In the genomic region with DNA sequence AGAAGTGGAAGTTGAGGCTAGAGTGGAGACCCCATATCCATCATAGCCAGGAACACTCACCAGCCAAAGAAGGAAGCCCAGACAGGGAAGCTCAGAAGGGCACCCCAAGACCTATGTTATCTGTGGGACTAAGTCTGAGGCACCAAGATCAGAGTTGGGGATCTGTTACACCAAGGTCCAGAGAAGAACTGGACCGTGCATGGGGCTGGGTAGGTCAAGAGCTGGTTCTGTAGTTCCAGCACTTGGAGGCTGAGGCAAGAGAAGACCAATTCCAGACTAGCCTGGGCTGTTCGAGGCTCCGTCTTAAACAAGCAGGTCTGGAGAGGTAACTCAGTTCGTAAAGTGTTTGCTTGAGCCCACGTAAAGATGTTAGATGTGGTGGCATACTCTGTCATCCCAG, we compare ENCODE assay signal across 15 mouse cellular contexts. TPM values are rescaled to one million over a fixed set of nuclear protein-coding genes. Genes with fewer than 3 reads are reported as not detected.
DNase-seq lines count a peak whose midpoint lies in the region; ATAC-seq and TF ChIP-seq lines count a peak whose summit lies in the region.
"Had no signal": no experiment of that assay in that cellular context is flagged by ENCODE, and none has a peak within 500 bp of the region (broad histone marks: within the 10 kb centered on the region; RNA-seq: fewer than 3 reads in every experiment).

No protein-coding gene starts in this region.

- H3K9me3 ChIP-seq in forebrain, embryonic 11.5 days (ENCODE audit: control insufficient read depth, low read length): no peaks in the 10 kb centered on the region
- no peaks in the 10 kb centered on the region for H3K9me3 ChIP-seq in forebrain, embryonic 15.5 days
- no peaks in the 10 kb centered on the region for H3K9me3 ChIP-seq in heart, embryonic 15.5 days (replicated peaks)
- H3K9me3 ChIP-seq: midbrain, embryonic 12.5 days; neural tube, embryonic 15.5 days had no signal

- no peak overlapping the region for H3K4me3 ChIP-seq in forebrain, embryonic 11.5 days (ENCODE audit: low read depth, low read length)
- H3K4me3 ChIP-seq in forebrain, embryonic 15.5 days: no peak overlapping the region
- H3K4me3 ChIP-seq in layer of hippocampus, adult 2 months: no peak overlapping the region
- no peak overlapping the region for H3K4me3 ChIP-seq in heart, embryonic 15.5 days
- peak overlapping the region; percentile 83; the same call in 1 of the 2 replicates for H3K4me3 ChIP-seq in macrophage (ENCODE audit: inconsistent target)
- H3K4me3 ChIP-seq: midbrain, embryonic 12.5 days; neural tube, embryonic 15.5 days had no signal

- no peak overlapping the region for H3K9ac ChIP-seq in forebrain, embryonic 11.5 days (ENCODE audit: low read length)
- no peak overlapping the region for H3K9ac ChIP-seq in forebrain, embryonic 15.5 days (replicated peaks)
- H3K9ac ChIP-seq in heart, embryonic 15.5 days: 0 out of 2 replicates have a peak overlapping the region, but pooled peaks have one; percentile 79
- H3K9ac ChIP-seq: neural tube, embryonic 15.5 days had no signal

- DNase-seq in forebrain, embryonic 11.5 days (ENCODE audit: low spot score): no peak
- no peak for DNase-seq in layer of hippocampus, adult 2 months (ENCODE audit: low spot score in 2 of 2)
- DNase-seq in layer of hippocampus, postnatal 14 days (ENCODE audit: low spot score in 2 of 2): no peak
- no peak for DNase-seq in yolk sac, embryonic 10.5 days (ENCODE audit: low spot score)
- DNase-seq in frontal cortex, postnatal 10 days (ENCODE audit: low spot score in 2 of 2): no peak
- DNase-seq: cerebellum, postnatal 10 days had no signal

- H3K27ac ChIP-seq in forebrain, embryonic 11.5 days (ENCODE audit: low read depth, low read length): no peak overlapping the region
- no peak overlapping the region for H3K27ac ChIP-seq in forebrain, embryonic 15.5 days (replicated peaks)
- peak overlapping the region; percentile 41; the same call in 1 of the 2 replicates for H3K27ac ChIP-seq in layer of hippocampus, adult 2 months
- H3K27ac ChIP-seq in heart, embryonic 15.5 days: peak overlapping the region; percentile 85
- peak overlapping the region; percentile 72 for H3K27ac ChIP-seq in macrophage
- H3K27ac ChIP-seq: midbrain, embryonic 12.5 days; neural tube, embryonic 15.5 days had no signal

- no peak for ATAC-seq in forebrain, embryonic 11.5 days (replicated peaks; ENCODE audit: low FRiP score)
- no peak for ATAC-seq in forebrain, embryonic 15.5 days (replicated peaks)
- ATAC-seq in heart, embryonic 15.5 days (replicated peaks; ENCODE audit: insufficient number of reproducible peaks, insufficient read depth, low FRiP score, low read depth): no peak

- peak overlapping the region; percentile 2; the same call in 1 of the 2 replicates for H3K4me2 ChIP-seq in forebrain, embryonic 11.5 days (ENCODE audit: low read depth, low read length, severe bottlenecking)
- no peak overlapping the region for H3K4me2 ChIP-seq in forebrain, embryonic 15.5 days (replicated peaks)
- peak overlapping the region; percentile 97 for H3K4me2 ChIP-seq in heart, embryonic 15.5 days
- H3K4me2 ChIP-seq: midbrain, embryonic 12.5 days had no signal

- TF ChIP-seq CTCF in layer of hippocampus, adult 2 months (conservative IDR thresholded peaks at IDR 0.05): no peak

- WGBS in forebrain, embryonic 11.5 days: 89% methylated on average over 5 of the region's 5 CpGs
- WGBS in forebrain, embryonic 15.5 days: 89% methylated on average over 5 of the region's 5 CpGs
- 85% methylated on average over 5 of the region's 5 CpGs for WGBS in heart, embryonic 15.5 days
- 77% methylated on average over 5 of the region's 5 CpGs for WGBS in macrophage (ENCODE audit: missing documents)

- peaks cover 27% of the 10 kb centered on the region for H3K4me1 ChIP-seq in forebrain, embryonic 11.5 days (replicated peaks; ENCODE audit: control insufficient read depth, insufficient read depth, low read length)
- H3K4me1 ChIP-seq in forebrain, embryonic 15.5 days: peaks cover 59% of the 10 kb centered on the region
- H3K4me1 ChIP-seq in heart, embryonic 15.5 days (replicated peaks): peaks cover 73% of the 10 kb centered on the region

- H3K79me2 ChIP-seq in macrophage (ENCODE audit: inconsistent target): peaks cover 75% of the 10 kb centered on the region

- H3K27me3 ChIP-seq in forebrain, embryonic 11.5 days (ENCODE audit: control insufficient read depth, insufficient read depth, low read length): no peaks in the 10 kb centered on the region
- H3K27me3 ChIP-seq in forebrain, embryonic 15.5 days: no peaks in the 10 kb centered on the region
- H3K27me3 ChIP-seq in heart, embryonic 15.5 days: no peaks in the 10 kb centered on the region
- H3K27me3 ChIP-seq: neural tube, embryonic 15.5 days had no signal

- H3K36me3 ChIP-seq in forebrain, embryonic 11.5 days (ENCODE audit: control insufficient read depth, insufficient read depth, low read length): no peaks in the 10 kb centered on the region
- no peaks in the 10 kb centered on the region for H3K36me3 ChIP-seq in forebrain, embryonic 15.5 days
- peaks cover 2% of the 10 kb centered on the region; the same call in 1 of the 2 replicates for H3K36me3 ChIP-seq in heart, embryonic 15.5 days
- H3K36me3 ChIP-seq in macrophage (ENCODE audit: inconsistent target): peaks cover 15% of the 10 kb centered on the region; the same call in 1 of the 2 replicates
- H3K36me3 ChIP-seq: neural tube, embryonic 15.5 days had no signal

RNA-seq across cellular contexts. Expression of a gene that starts 2.8 kb away (rescaled TPM):
- 7.5 and 8.3 TPM in 2 replicates for polyA plus RNA-seq in forebrain, embryonic 11.5 days (2014; fragmentation: Nextera tagmentation; extraction: Ambion mirVana)
- 18.7 and 20.6 TPM in 2 replicates for polyA plus RNA-seq in forebrain, embryonic 15.5 days (2015; fragmentation: Nextera tagmentation; extraction: Ambion mirVana)
- 1 to 10 TPM; 9.2 to 9.9 TPM for total RNA-seq in layer of hippocampus, adult 2 months (2021)
- 10 to 100 TPM in 1 of 2 experiments, 1 to 10 TPM in 1; 9.4 to 10.4 TPM for total RNA-seq in layer of hippocampus, postnatal 14 days (2021)
- polyA plus RNA-seq in heart, embryonic 15.5 days (2015; fragmentation: Nextera tagmentation; extraction: Ambion mirVana): 19.1 and 23.0 TPM in 2 replicates
- 100 to 1,000 TPM in 1 of 26 experiments, 10 to 100 TPM in 25; 23.0 to 116 (median 37.1) TPM for total RNA-seq in macrophage (2018; cell fraction: chromatin; rRNA removed)
- total RNA-seq in macrophage (2018; cell fraction: cytosol; rRNA removed): 10 to 100 TPM; 22.0 to 77.2 (median 26.9) TPM
- 100 to 1,000 TPM in 1 of 26 experiments, 10 to 100 TPM in 25; 29.3 to 101 (median 41.7) TPM for total RNA-seq in macrophage (2018; cell fraction: nucleus; rRNA removed)
- 20.1 to 25.2 TPM (median 22.3 TPM) in 3 replicates for polyA plus RNA-seq in macrophage (2018)

RNA-seq across cellular contexts. Expression of a gene that starts 18.7 kb away (rescaled TPM):
- polyA plus RNA-seq in forebrain, embryonic 11.5 days (2014; fragmentation: Nextera tagmentation; extraction: Ambion mirVana): 40.5 and 42.0 TPM in 2 replicates
- polyA plus RNA-seq in forebrain, embryonic 15.5 days (2015; fragmentation: Nextera tagmentation; extraction: Ambion mirVana): 27.1 and 31.1 TPM in 2 replicates
- 100 to 1,000 TPM in 1 of 2 experiments, 10 to 100 TPM in 1; 94.7 to 103 TPM for total RNA-seq in layer of hippocampus, adult 2 months (2021)
- total RNA-seq in layer of hippocampus, postnatal 14 days (2021): 10 to 100 TPM; 83.6 to 97.2 TPM
- 12.6 and 20.6 TPM in 2 replicates for polyA plus RNA-seq in heart, embryonic 15.5 days (2015; fragmentation: Nextera tagmentation; extraction: Ambion mirVana)
- total RNA-seq in macrophage (2018; cell fraction: chromatin; rRNA removed): 100 to 1,000 TPM in 12 of 26 experiments, 10 to 100 TPM in 14; 35.7 to 154 (median 94.9) TPM
- total RNA-seq in macrophage (2018; cell fraction: cytosol; rRNA removed): 10 to 100 TPM; 10.3 to 26.7 (median 18.2) TPM
- 10 to 100 TPM; 18.8 to 86.4 (median 44.8) TPM for total RNA-seq in macrophage (2018; cell fraction: nucleus; rRNA removed)
- polyA plus RNA-seq in macrophage (2018): 14.7 to 19.1 TPM (median 17.1 TPM) in 3 replicates

RNA-seq across cellular contexts. Expression of a gene that starts 25.6 kb away (rescaled TPM):
- polyA plus RNA-seq in forebrain, embryonic 11.5 days (2014; fragmentation: Nextera tagmentation; extraction: Ambion mirVana): 1.1 TPM in 2 replicates
- polyA plus RNA-seq in forebrain, embryonic 15.5 days (2015; fragmentation: Nextera tagmentation; extraction: Ambion mirVana): 0.06 and 0.08 TPM in 2 replicates
- total RNA-seq in layer of hippocampus, adult 2 months (2021): 1 to 10 TPM in 1 of 2 experiments, under 1 TPM in 1; 0.25 to 1.9 TPM
- under 1 TPM; 0.48 to 0.57 TPM for total RNA-seq in layer of hippocampus, postnatal 14 days (2021)
- polyA plus RNA-seq in heart, embryonic 15.5 days (2015; fragmentation: Nextera tagmentation; extraction: Ambion mirVana): 0.18 and 1.9 TPM in 2 replicates
- total RNA-seq in macrophage (2018; cell fraction: chromatin; rRNA removed): under 1 TPM in 1 of 26 experiments, not detected in 25; 0.21 TPM
- not detected for total RNA-seq in macrophage (2018; cell fraction: cytosol; rRNA removed)
- not detected for total RNA-seq in macrophage (2018; cell fraction: nucleus; rRNA removed)
- polyA plus RNA-seq in macrophage (2018): not detected in 3 replicates

RNA-seq across cellular contexts. Expression of a gene that starts 32.1 kb away (rescaled TPM):
- polyA plus RNA-seq in forebrain, embryonic 11.5 days (2014; fragmentation: Nextera tagmentation; extraction: Ambion mirVana): 0.27 TPM in 1 of 2 replicates, not detected in the other
- polyA plus RNA-seq in forebrain, embryonic 15.5 days (2015; fragmentation: Nextera tagmentation; extraction: Ambion mirVana): not detected in 2 replicates
- total RNA-seq in layer of hippocampus, adult 2 months (2021): not detected
- total RNA-seq in layer of hippocampus, postnatal 14 days (2021): not detected
- polyA plus RNA-seq in heart, embryonic 15.5 days (2015; fragmentation: Nextera tagmentation; extraction: Ambion mirVana): not detected in 2 replicates
- not detected for total RNA-seq in macrophage (2018; cell fraction: chromatin; rRNA removed)
- not detected for total RNA-seq in macrophage (2018; cell fraction: cytosol; rRNA removed)
- not detected for total RNA-seq in macrophage (2018; cell fraction: nucleus; rRNA removed)
- not detected in 3 replicates for polyA plus RNA-seq in macrophage (2018)
- total RNA-seq: adrenal gland, postnatal 36 days; left cerebral cortex, postnatal 25 days had no signal
- polyA plus RNA-seq: gonadal fat pad, adult 2 months; large intestine, adult 2 months; midbrain, embryonic 12.5 days; neural tube, embryonic 15.5 days had no signal

RNA-seq across cellular contexts. Expression of a gene that starts 32.5 kb away (rescaled TPM):
- 75.4 and 76.3 TPM in 2 replicates for polyA plus RNA-seq in forebrain, embryonic 11.5 days (2014; fragmentation: Nextera tagmentation; extraction: Ambion mirVana)
- 84.5 and 89.6 TPM in 2 replicates for polyA plus RNA-seq in forebrain, embryonic 15.5 days (2015; fragmentation: Nextera tagmentation; extraction: Ambion mirVana)
- 10 to 100 TPM; 20.1 to 20.3 TPM for total RNA-seq in layer of hippocampus, adult 2 months (2021)
- 10 to 100 TPM; 17.5 to 18.8 TPM for total RNA-seq in layer of hippocampus, postnatal 14 days (2021)
- polyA plus RNA-seq in heart, embryonic 15.5 days (2015; fragmentation: Nextera tagmentation; extraction: Ambion mirVana): 33.2 and 39.2 TPM in 2 replicates
- 10 to 100 TPM in 7 of 26 experiments, 1 to 10 TPM in 19; 1.8 to 13.1 (median 6.9) TPM for total RNA-seq in macrophage (2018; cell fraction: chromatin; rRNA removed)
- 10 to 100 TPM in 23 of 26 experiments, 1 to 10 TPM in 3; 7.5 to 25.4 (median 18.2) TPM for total RNA-seq in macrophage (2018; cell fraction: cytosol; rRNA removed)
- 10 to 100 TPM in 16 of 26 experiments, 1 to 10 TPM in 10; 1.8 to 21.2 (median 11.5) TPM for total RNA-seq in macrophage (2018; cell fraction: nucleus; rRNA removed)
- 5.1 to 28.7 TPM (median 20.8 TPM) in 3 replicates for polyA plus RNA-seq in macrophage (2018)

Comparison
In these comparisons a context has a peak if more than half of its experiments do, and no peak if none do; other contexts are left out.
1. H3K27ac ChIP-seq: peak in layer of hippocampus, adult 2 months (single experiment), heart, embryonic 15.5 days (single experiment) and macrophage (single experiment); none in forebrain, embryonic 11.5 days (single experiment) and forebrain, embryonic 15.5 days (single experiment).